Comparison of ENCODE assay signal across 8 mouse cellular contexts in genomic region chr2:152785446-152786350, GRCm38 (mm10). TPM values are rescaled to one million over a fixed set of nuclear protein-coding genes. Genes with fewer than 3 reads are reported as not detected.
DNase-seq lines count a peak whose midpoint lies in the region; ATAC-seq and TF ChIP-seq lines count a peak whose summit lies in the region.

No protein-coding gene starts in this region.

- no peaks in the 10 kb centered on the region for H3K9me3 ChIP-seq in forebrain, embryonic 14.5 days (replicated peaks; ENCODE audit: control insufficient read depth, low read length)
- H3K9me3 ChIP-seq in forebrain, embryonic 11.5 days (ENCODE audit: control insufficient read depth, low read length) = no peaks in the 10 kb centered on the region
- H3K9me3 ChIP-seq in forebrain, embryonic 16.5 days (ENCODE audit: control insufficient read depth, low read length) = no peaks in the 10 kb centered on the region
- no peaks in the 10 kb centered on the region for H3K9me3 ChIP-seq in liver, embryonic 14.5 days (ENCODE audit: control insufficient read depth, low read length)

- no peaks in the 10 kb centered on the region for H3K27me3 ChIP-seq in forebrain, embryonic 14.5 days (replicated peaks; ENCODE audit: control insufficient read depth, insufficient read depth, low read length)
- no peaks in the 10 kb centered on the region for H3K27me3 ChIP-seq in forebrain, embryonic 11.5 days (ENCODE audit: control insufficient read depth, insufficient read depth, low read length)
- H3K27me3 ChIP-seq in forebrain, embryonic 16.5 days (replicated peaks; ENCODE audit: control insufficient read depth, insufficient read depth, low read length) = no peaks in the 10 kb centered on the region
- H3K27me3 ChIP-seq in liver, embryonic 14.5 days (ENCODE audit: control insufficient read depth, insufficient read depth, low read length) = no peaks in the 10 kb centered on the region

- intact Hi-C loops in heart, postnatal 25 days (cut with DNase I) = loop anchor here (1.0 to 2.0 kb wide), 4 partner anchors 17 to 47 kb away; no protein-coding TSS in a partner anchor

- peak overlapping the region; percentile 27; the same call in 1 of the 2 replicates for H3K27ac ChIP-seq in forebrain, embryonic 14.5 days (ENCODE audit: low read depth, low read length)
- no peak overlapping the region for H3K27ac ChIP-seq in forebrain, embryonic 11.5 days (ENCODE audit: low read depth, low read length)
- no peak overlapping the region; the same call in 1 of the 2 replicates for H3K27ac ChIP-seq in forebrain, embryonic 16.5 days (ENCODE audit: low read length)
- H3K27ac ChIP-seq in liver, embryonic 14.5 days = peak overlapping the region; percentile 99
- peak overlapping the region; percentile 92 for H3K27ac ChIP-seq in olfactory bulb, adult 2 months (ENCODE audit: insufficient read depth, low read depth, low read length)

- no peaks in the 10 kb centered on the region for H3K4me1 ChIP-seq in forebrain, embryonic 14.5 days (ENCODE audit: control insufficient read depth, insufficient read depth, low read length)
- H3K4me1 ChIP-seq in forebrain, embryonic 11.5 days (replicated peaks; ENCODE audit: control insufficient read depth, insufficient read depth, low read length) = no peaks in the 10 kb centered on the region
- H3K4me1 ChIP-seq in forebrain, embryonic 16.5 days (replicated peaks; ENCODE audit: control insufficient read depth, insufficient read depth, low read length) = peaks cover 3% of the 10 kb centered on the region; the same call in 1 of the 2 replicates
- peaks cover 70 to 82% of the 10 kb centered on the region in 2 experiments for H3K4me1 ChIP-seq in liver, embryonic 14.5 days (replicated peaks; ENCODE audit: control insufficient read depth in 2 of 2, insufficient read depth in 2 of 2, low read length in 1 of 2)
- peaks cover 49% of the 10 kb centered on the region for H3K4me1 ChIP-seq in olfactory bulb, adult 2 months (ENCODE audit: control insufficient read depth, insufficient read depth, low read length)

- DNase-seq in forebrain, embryonic 14.5 days (ENCODE audit: low spot score) = peak; percentile 14
- no peak for DNase-seq in forebrain, embryonic 11.5 days (ENCODE audit: low spot score)
- DNase-seq in heart, postnatal 25 days (ENCODE audit: low spot score) = peak; percentile 92
- peak; percentile 71 to 94 for DNase-seq in layer of hippocampus, adult 18-20 months (ENCODE audit: low spot score in 2 of 2)
- DNase-seq in liver, embryonic 14.5 days (ENCODE audit: low read depth in 3 of 3, low spot score in 3 of 3) = no peak

- 85% methylated on average over 18 of the region's 18 CpGs for WGBS in forebrain, embryonic 14.5 days
- 84% methylated on average over 18 of the region's 18 CpGs for WGBS in forebrain, embryonic 11.5 days
- WGBS in forebrain, embryonic 16.5 days = 76% methylated on average over 18 of the region's 18 CpGs
- 24% methylated on average over 18 of the region's 18 CpGs for WGBS in liver, embryonic 14.5 days (ENCODE audit: insufficient replicate concordance)
- WGBS in olfactory bulb, adult 2 months = 6% methylated on average over 18 of the region's 18 CpGs

- H3K36me3 ChIP-seq in forebrain, embryonic 14.5 days (ENCODE audit: control insufficient read depth, insufficient read depth, low read length) = peaks cover 20% of the 10 kb centered on the region
- no peaks in the 10 kb centered on the region; the same call in 1 of the 2 replicates for H3K36me3 ChIP-seq in forebrain, embryonic 11.5 days (ENCODE audit: control insufficient read depth, insufficient read depth, low read length)
- H3K36me3 ChIP-seq in forebrain, embryonic 16.5 days (ENCODE audit: control insufficient read depth, insufficient read depth) = no peaks in the 10 kb centered on the region
- H3K36me3 ChIP-seq in liver, embryonic 14.5 days (replicated peaks; ENCODE audit: control insufficient read depth, insufficient read depth, low read depth) = peaks cover 27% of the 10 kb centered on the region

- no peak overlapping the region for H3K4me2 ChIP-seq in forebrain, embryonic 14.5 days (ENCODE audit: low read length)
- H3K4me2 ChIP-seq in forebrain, embryonic 11.5 days (ENCODE audit: low read depth, low read length, severe bottlenecking) = no peak overlapping the region
- no peak overlapping the region for H3K4me2 ChIP-seq in forebrain, embryonic 16.5 days (ENCODE audit: low read length)
- H3K4me2 ChIP-seq in liver, embryonic 14.5 days (ENCODE audit: low read depth) = peak overlapping the region; percentile 47

- no peak overlapping the region for H3K4me3 ChIP-seq in forebrain, embryonic 14.5 days (ENCODE audit: low read depth, low read length)
- H3K4me3 ChIP-seq in forebrain, embryonic 11.5 days (ENCODE audit: low read depth, low read length) = no peak overlapping the region
- no peak overlapping the region for H3K4me3 ChIP-seq in forebrain, embryonic 16.5 days (replicated peaks; ENCODE audit: low read length)
- peak overlapping the region in 1 of 2 experiments; percentile 6; a peak in 2 of 4 replicates for H3K4me3 ChIP-seq in liver, embryonic 14.5 days (ENCODE audit: insufficient read depth in 1 of 2, low read depth in 2 of 2, low read length in 2 of 2)
- no peak overlapping the region for H3K4me3 ChIP-seq in olfactory bulb, adult 2 months (ENCODE audit: insufficient read depth, low read depth, low read length)

- no peak for TF ChIP-seq CTCF in liver, embryonic 14.5 days (IDR thresholded peaks at IDR 0.05; ENCODE audit: low read depth)
- no peak for TF ChIP-seq CTCF in olfactory bulb, adult 2 months (IDR thresholded peaks at IDR 0.05; ENCODE audit: insufficient read depth, low read depth, low read length)

- no peak overlapping the region for H3K9ac ChIP-seq in forebrain, embryonic 14.5 days (ENCODE audit: low read length)
- no peak overlapping the region for H3K9ac ChIP-seq in forebrain, embryonic 11.5 days (ENCODE audit: low read length)
- H3K9ac ChIP-seq in forebrain, embryonic 16.5 days (replicated peaks; ENCODE audit: low read depth, low read length) = no peak overlapping the region
- H3K9ac ChIP-seq in liver, embryonic 14.5 days (replicated peaks) = peak overlapping the region; percentile 32

- peak; percentile 46; the same call in 1 of the 2 replicates for TF ChIP-seq EP300 in liver, embryonic 14.5 days (IDR thresholded peaks at IDR 0.05; ENCODE audit: low read depth)

- ATAC-seq in forebrain, embryonic 14.5 days = 0 out of 2 replicates have a peak, but pooled peaks have one; percentile 12
- ATAC-seq in forebrain, embryonic 11.5 days (replicated peaks; ENCODE audit: low FRiP score) = no peak
- ATAC-seq in forebrain, embryonic 16.5 days = peak; percentile 36; the same call in 1 of the 2 replicates
- ATAC-seq in liver, embryonic 14.5 days (ENCODE audit: insufficient read depth) = no peak
- ATAC-seq in CD4-positive, CD25-positive, alpha-beta regulatory T cell, adult 4 months = no peak

- no peak for TF ChIP-seq POLR2A in olfactory bulb, adult 2 months (IDR thresholded peaks at IDR 0.05; ENCODE audit: insufficient read depth, low read depth, low read length)

RNA-seq across cellular contexts. Expression of gene Cox4i2, which starts 31.7 kb away (rescaled TPM):
- polyA plus RNA-seq in forebrain, embryonic 14.5 days (2014; fragmentation: Nextera tagmentation; extraction: Ambion mirVana) = 4.5 and 5.9 TPM in 2 replicates
- polyA plus RNA-seq in forebrain, embryonic 11.5 days (2014; fragmentation: Nextera tagmentation; extraction: Ambion mirVana) = 4.6 and 5.5 TPM in 2 replicates
- polyA plus RNA-seq in forebrain, embryonic 16.5 days (2015; fragmentation: Nextera tagmentation; extraction: Ambion mirVana) = 4.7 and 6.0 TPM in 2 replicates
- total RNA-seq in heart, postnatal 25 days (2021) = 10 to 100 TPM; 12.2 to 16.8 TPM
- 1 to 10 TPM; 1.1 to 2.3 TPM for total RNA-seq in layer of hippocampus, adult 18-20 months (2021)
- 0.51 and 0.92 TPM in 2 replicates for polyA plus RNA-seq in liver, embryonic 14.5 days (2012; rRNA removed)
- polyA plus RNA-seq in liver, embryonic 14.5 days (2014; fragmentation: Nextera tagmentation; extraction: Ambion mirVana) = 0.47 and 0.51 TPM in 2 replicates
- polyA plus RNA-seq in olfactory bulb, adult 2 months (2012; ENCODE audit: insufficient read depth, insufficient read length, low replicate concordance, missing spikeins) = not detected in 2 replicates
- polyA plus RNA-seq in CD4-positive, CD25-positive, alpha-beta regulatory T cell, adult 4 months (2017; shearing (Covaris generic)) = under 1 TPM in 1 of 2 experiments, not detected in 1; 0.46 TPM

RNA-seq across cellular contexts. Expression of gene Bcl2l1, which starts 45.8 kb away (rescaled TPM):
- polyA plus RNA-seq in forebrain, embryonic 14.5 days (2014; fragmentation: Nextera tagmentation; extraction: Ambion mirVana) = 179 and 189 TPM in 2 replicates
- polyA plus RNA-seq in forebrain, embryonic 11.5 days (2014; fragmentation: Nextera tagmentation; extraction: Ambion mirVana) = 135 and 140 TPM in 2 replicates
- polyA plus RNA-seq in forebrain, embryonic 16.5 days (2015; fragmentation: Nextera tagmentation; extraction: Ambion mirVana) = 176 and 188 TPM in 2 replicates
- total RNA-seq in heart, postnatal 25 days (2021) = 10 to 100 TPM; 58.6 to 59.0 TPM
- total RNA-seq in layer of hippocampus, adult 18-20 months (2021) = 100 to 1,000 TPM; 134 to 146 TPM
- polyA plus RNA-seq in liver, embryonic 14.5 days (2012; rRNA removed) = 72.2 and 81.6 TPM in 2 replicates
- 172 and 186 TPM in 2 replicates for polyA plus RNA-seq in liver, embryonic 14.5 days (2014; fragmentation: Nextera tagmentation; extraction: Ambion mirVana)
- polyA plus RNA-seq in olfactory bulb, adult 2 months (2012; ENCODE audit: insufficient read depth, insufficient read length, low replicate concordance, missing spikeins) = 296 and 622 TPM in 2 replicates
- 10 to 100 TPM; 55.5 to 75.0 TPM for polyA plus RNA-seq in CD4-positive, CD25-positive, alpha-beta regulatory T cell, adult 4 months (2017; shearing (Covaris generic))

RNA-seq across cellular contexts. Expression of gene Id1, which starts 49.6 kb away (rescaled TPM):
- polyA plus RNA-seq in forebrain, embryonic 14.5 days (2014; fragmentation: Nextera tagmentation; extraction: Ambion mirVana) = 29.2 and 32.8 TPM in 2 replicates
- 51.1 and 53.1 TPM in 2 replicates for polyA plus RNA-seq in forebrain, embryonic 11.5 days (2014; fragmentation: Nextera tagmentation; extraction: Ambion mirVana)
- 22.3 and 26.0 TPM in 2 replicates for polyA plus RNA-seq in forebrain, embryonic 16.5 days (2015; fragmentation: Nextera tagmentation; extraction: Ambion mirVana)
- 10 to 100 TPM; 37.8 to 57.0 TPM for total RNA-seq in heart, postnatal 25 days (2021)
- 10 to 100 TPM; 19.5 to 22.3 TPM for total RNA-seq in layer of hippocampus, adult 18-20 months (2021)
- 45.6 and 50.6 TPM in 2 replicates for polyA plus RNA-seq in liver, embryonic 14.5 days (2012; rRNA removed)
- 20.7 and 22.6 TPM in 2 replicates for polyA plus RNA-seq in liver, embryonic 14.5 days (2014; fragmentation: Nextera tagmentation; extraction: Ambion mirVana)
- not detected in 2 replicates for polyA plus RNA-seq in olfactory bulb, adult 2 months (2012; ENCODE audit: insufficient read depth, insufficient read length, low replicate concordance, missing spikeins)
- polyA plus RNA-seq in CD4-positive, CD25-positive, alpha-beta regulatory T cell, adult 4 months (2017; shearing (Covaris generic)) = under 1 TPM; 0.75 to 0.82 TPM

Comparison
In these comparisons a context has a peak if more than half of its experiments do, and no peak if none do; other contexts are left out.
1. ATAC-seq: peak in forebrain, embryonic 14.5 days (single experiment) and forebrain, embryonic 16.5 days (single experiment); none in forebrain, embryonic 11.5 days (single experiment), liver, embryonic 14.5 days (single experiment) and CD4-positive, CD25-positive, alpha-beta regulatory T cell, adult 4 months (single experiment).
2. DNase-seq: peak in forebrain, embryonic 14.5 days (single experiment), heart, postnatal 25 days (single experiment) and layer of hippocampus, adult 18-20 months (2 of 2); none in forebrain, embryonic 11.5 days (single experiment) and liver, embryonic 14.5 days (0 of 3).
3. H3K27ac ChIP-seq: peak in forebrain, embryonic 14.5 days (single experiment), liver, embryonic 14.5 days (single experiment) and olfactory bulb, adult 2 months (single experiment); none in forebrain, embryonic 11.5 days (single experiment) and forebrain, embryonic 16.5 days (single experiment).
4. RNA of gene Id1, which starts 49.6 kb away (polyA plus RNA-seq): 51.1 to 53.1 TPM in forebrain, embryonic 11.5 days, 20.7 to 50.6 TPM in liver, embryonic 14.5 days, 29.2 to 32.8 TPM in forebrain, embryonic 14.5 days and 22.3 to 26.0 TPM in forebrain, embryonic 16.5 days; 0.75 to 0.82 TPM in CD4-positive, CD25-positive, alpha-beta regulatory T cell, adult 4 months and not detected in olfactory bulb, adult 2 months; every median in the first group is over 10 times any median in the second.